Mouse (Mus musculus) heart, embryonic 12.5 days (tissue): ENCODE data around the gene Akap2. TPM values are rescaled to one million over a fixed set of nuclear protein-coding genes. Genes with fewer than 3 reads are reported as not detected.
A peak's percentile ranks its signal among the peaks of the same experiment; 100 is the strongest.

Experiments used
- ATAC-seq: fragments of 200-750 bp; cut with Nextera tagmentation; 2 replicates; pipeline ENCODE4 v1.8.0; 2017; ENCODE audit warnings: moderate TSS enrichment, moderate library complexity; ENCODE audit not compliant: insufficient number of reproducible peaks, low FRiP score
- H3K27ac ChIP-seq: fragments of 300-500 bp; sonication (generic); 2 replicates; pipeline ENCODE4 v1.5.1; 2016; ENCODE audit warnings: mild to moderate bottlenecking, moderate library complexity; ENCODE audit not compliant: poor library complexity, severe bottlenecking
- H3K27me3 ChIP-seq: fragments of 300-500 bp; sonication (generic); replicated peaks from 2 replicates; pipeline ENCODE4 v1.6.1; 2016; ENCODE audit warnings: mild to moderate bottlenecking, moderate library complexity
- H3K36me3 ChIP-seq: fragments of 300-500 bp; sonication (generic); 2 replicates; pipeline ENCODE4 v1.6.1; 2016; ENCODE audit warnings: mild to moderate bottlenecking, moderate library complexity
- H3K4me1 ChIP-seq: fragments of 300-500 bp; sonication (generic); replicated peaks from 2 replicates; pipeline ENCODE4 v1.6.1; 2016; ENCODE audit warnings: mild to moderate bottlenecking
- H3K4me2 ChIP-seq: fragments of 300-500 bp; sonication (generic); 2 replicates; pipeline ENCODE4 v1.6.1; 2016; ENCODE audit warnings: mild to moderate bottlenecking, moderate library complexity
- H3K4me3 ChIP-seq: fragments of 300-500 bp; sonication (generic); 2 replicates; pipeline ENCODE4 v1.5.1; 2016; ENCODE audit warnings: mild to moderate bottlenecking
- H3K9ac ChIP-seq: fragments of 300-500 bp; sonication (generic); 2 replicates; pipeline ENCODE4 v1.6.1; 2016; ENCODE audit warnings: mild to moderate bottlenecking, moderate library complexity
- H3K9me3 ChIP-seq: fragments of 300-500 bp; sonication (generic); replicated peaks from 2 replicates; pipeline ENCODE4 v1.6.1; 2016; ENCODE audit warnings: mild to moderate bottlenecking, moderate library complexity
- WGBS: fragments of 180-500 bp; shearing (Covaris S2); methylation state at CpG from one replicate; pipeline ENCODE4 v1.1.7; 2016; 5-methylcytosine and 5-hydroxymethylcytosine counted together
- polyA plus RNA-seq: library from polyadenylated mRNA; unstranded; fragments of >200 nt; fragmentation: Nextera tagmentation; extraction: Ambion mirVana; gene quantifications from 2 replicates; pipeline ENCODE4 v1.2.1, GENCODE M21; 2016

The Akap2 gene
- polyA plus RNA-seq, 1 experiment from 2014 or later = 50.3 TPM

- H3K27ac ChIP-seq = no peak overlapping the region
- H3K27me3 ChIP-seq = no peaks in the 10 kb centered on the region
- H3K9ac ChIP-seq = no peak overlapping the region
- no peak overlapping the region for H3K4me3 ChIP-seq
- peaks cover 33% of the 10 kb centered on the region for H3K4me1 ChIP-seq
- H3K9me3 ChIP-seq = no peaks in the 10 kb centered on the region; the same call in 1 of the 2 replicates
- no peak overlapping the region for H3K4me2 ChIP-seq
- WGBS = 89% methylated on average over 8 of the region's 8 CpGs
- H3K36me3 ChIP-seq = peaks cover 5% of the 10 kb centered on the region
- ATAC-seq = no peak
Observed at GRCm38 (mm10) chr4:57816146-57816545, 98.7 kb downstream of the Akap2 start.

GRCm38 (mm10) chr4:57820839-57821374 lies 103.5 kb downstream of the Akap2 start:
- no peak overlapping the region for H3K4me3 ChIP-seq
- H3K9me3 ChIP-seq = no peaks in the 10 kb centered on the region; the same call in 1 of the 2 replicates
- no peak overlapping the region for H3K9ac ChIP-seq
- ATAC-seq = no peak
- peaks cover 45% of the 10 kb centered on the region for H3K4me1 ChIP-seq
- no peaks in the 10 kb centered on the region for H3K27me3 ChIP-seq
- peaks cover 13% of the 10 kb centered on the region for H3K36me3 ChIP-seq
- no peak overlapping the region for H3K27ac ChIP-seq
- no peak overlapping the region for H3K4me2 ChIP-seq
- 83% methylated on average over 24 of the region's 24 CpGs for WGBS

DNA sequence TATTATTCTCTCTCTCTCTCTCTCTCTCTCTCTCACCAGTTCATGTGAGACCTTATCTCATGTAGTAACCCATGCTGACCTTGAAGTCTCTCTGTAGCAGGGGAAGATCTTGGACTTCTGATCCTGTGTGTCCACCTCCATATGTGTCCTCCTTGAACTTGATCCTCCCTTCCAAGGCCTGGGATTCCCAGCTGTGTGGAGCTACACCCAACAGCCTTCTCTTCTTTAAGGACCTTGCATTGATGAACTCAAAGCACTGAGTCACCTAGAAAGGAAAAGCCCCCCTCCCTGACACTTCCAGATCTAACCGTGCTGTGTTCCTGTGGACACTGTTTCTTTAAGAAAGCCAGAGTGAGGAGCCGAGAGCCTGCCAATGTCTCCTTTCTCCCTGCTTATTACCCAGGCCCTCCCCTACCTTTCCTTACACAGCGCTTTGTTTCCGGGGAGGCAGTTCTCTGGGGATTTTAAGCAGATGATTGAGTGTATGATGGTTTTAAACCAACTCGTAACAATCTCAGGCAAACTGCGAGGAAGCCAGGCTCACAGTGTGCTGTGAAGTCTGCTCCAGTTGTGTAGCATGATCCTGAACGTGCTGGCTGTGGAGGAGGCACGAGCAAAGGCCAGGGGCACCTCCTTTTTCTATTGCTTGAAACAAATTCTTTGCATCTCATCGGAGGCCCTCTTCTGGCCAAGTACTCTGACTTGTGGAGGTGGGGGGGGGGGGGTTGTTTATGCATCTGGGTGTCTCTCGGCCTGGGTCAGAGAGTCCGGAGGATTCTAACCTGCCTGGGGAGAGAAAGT lies 104.3 kb downstream of the Akap2 start:
- H3K4me3 ChIP-seq = no peak overlapping the region
- H3K27ac ChIP-seq = peak overlapping the region; percentile 59
- peak overlapping the region; percentile 20; the same call in 1 of the 2 replicates for H3K9ac ChIP-seq
- WGBS = 25% methylated on average over 11 of the region's 11 CpGs
- H3K9me3 ChIP-seq = no peaks in the 10 kb centered on the region; the same call in 1 of the 2 replicates
- H3K27me3 ChIP-seq = no peaks in the 10 kb centered on the region
- ATAC-seq = peak; percentile 35; the same call in 1 of the 2 replicates
- H3K4me2 ChIP-seq = peak overlapping the region; percentile 34; the same call in 1 of the 2 replicates
- H3K4me1 ChIP-seq = peaks cover 52% of the 10 kb centered on the region
- H3K36me3 ChIP-seq = peaks cover 14% of the 10 kb centered on the region

DNA sequence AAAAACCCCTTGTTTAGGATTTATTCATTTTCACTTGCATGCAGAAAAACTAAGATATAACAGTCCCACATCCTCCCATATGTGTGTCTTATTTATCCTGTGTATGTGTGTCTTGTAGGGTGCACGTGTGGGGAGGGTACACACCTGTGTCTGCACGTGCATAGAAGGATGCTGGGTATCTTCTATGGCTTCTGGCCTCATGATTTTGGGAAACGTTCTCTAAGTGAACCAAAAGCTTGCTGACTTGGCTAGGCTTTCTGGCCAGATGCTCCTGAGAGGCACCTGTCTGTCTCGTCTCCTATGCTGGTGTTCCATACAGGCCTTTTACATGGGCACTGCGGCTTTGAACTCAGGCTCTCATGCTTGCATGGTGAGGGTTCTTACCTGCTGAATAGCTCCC lies 105.2 kb downstream of the Akap2 start:
- Histone ChIP-seq H3K36me3 (peaks cover 9% of the 10 kb centered on the region), H3K27me3 (no peaks in the 10 kb centered on the region), H3K4me3 (no peak overlapping the region), H3K9me3 (no peaks in the 10 kb centered on the region; the same call in 1 of the 2 replicates), H3K27ac (no peak overlapping the region; the same call in 1 of the 2 replicates), H3K9ac (no peak overlapping the region), H3K4me1 (peaks cover 60% of the 10 kb centered on the region), H3K4me2 (no peak overlapping the region)
- ATAC-seq = no peak
- 77% methylated on average over 5 of the region's 5 CpGs for WGBS

- Histone ChIP-seq H3K27me3 (no peaks in the 10 kb centered on the region), H3K36me3 (peaks cover 8% of the 10 kb centered on the region), H3K27ac (peak overlapping the region; percentile 47), H3K4me1 (peaks cover 79% of the 10 kb centered on the region), H3K4me2 (no peak overlapping the region), H3K9me3 (no peaks in the 10 kb centered on the region), H3K4me3 (no peak overlapping the region), H3K9ac (no peak overlapping the region)
- WGBS = 40% methylated on average over 8 of the region's 8 CpGs
- ATAC-seq = no peak
Observed at GRCm38 (mm10) chr4:57824626-57825240, 107.3 kb downstream of the Akap2 start.

GRCm38 (mm10) chr4:57826272-57826671 lies 108.8 kb downstream of the Akap2 start:
- Histone ChIP-seq H3K9me3 (no peaks in the 10 kb centered on the region), H3K27me3 (no peaks in the 10 kb centered on the region), H3K36me3 (peaks cover 8% of the 10 kb centered on the region), H3K4me2 (no peak overlapping the region), H3K27ac (no peak overlapping the region), H3K4me3 (no peak overlapping the region), H3K9ac (no peak overlapping the region), H3K4me1 (peaks cover 82% of the 10 kb centered on the region)
- WGBS = 78% methylated on average over 7 of the region's 7 CpGs
- no peak for ATAC-seq

- Histone ChIP-seq H3K9ac (no peak overlapping the region), H3K4me3 (no peak overlapping the region), H3K27me3 (no peaks in the 10 kb centered on the region), H3K4me2 (no peak overlapping the region), H3K27ac (no peak overlapping the region), H3K36me3 (peaks cover 8% of the 10 kb centered on the region), H3K4me1 (peaks cover 84% of the 10 kb centered on the region), H3K9me3 (no peaks in the 10 kb centered on the region)
- no peak for ATAC-seq
- WGBS = 52% methylated on average over 9 of the region's 9 CpGs
Observed at GRCm38 (mm10) chr4:57829131-57829530, 111.7 kb downstream of the Akap2 start.

DNA sequence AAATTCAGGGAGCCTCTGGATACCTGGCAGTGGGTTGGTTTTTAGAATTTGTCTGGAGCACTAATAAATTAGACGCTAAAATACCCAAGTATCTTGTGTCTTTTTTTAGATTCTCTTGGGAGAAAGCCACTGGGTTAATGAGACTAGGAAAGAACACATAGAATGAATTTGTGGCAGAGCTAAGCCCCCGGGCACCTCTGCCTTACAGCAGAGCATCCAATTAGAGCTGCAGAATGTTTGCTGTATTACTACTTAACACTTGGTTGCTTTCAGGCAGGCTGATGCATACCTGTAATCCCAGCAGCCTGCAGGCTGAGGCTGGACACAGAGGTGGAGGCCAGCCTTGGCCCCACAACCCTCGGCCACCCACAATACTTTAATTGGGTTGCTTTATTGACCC lies 112.3 kb downstream of the Akap2 start:
- Histone ChIP-seq H3K9me3 (no peaks in the 10 kb centered on the region), H3K27me3 (no peaks in the 10 kb centered on the region), H3K36me3 (peaks cover 8% of the 10 kb centered on the region), H3K4me1 (peaks cover 84% of the 10 kb centered on the region), H3K9ac (no peak overlapping the region), H3K4me2 (no peak overlapping the region), H3K27ac (no peak overlapping the region), H3K4me3 (no peak overlapping the region)
- WGBS = 67% methylated on average over 3 of the region's 3 CpGs
- ATAC-seq = no peak

DNA sequence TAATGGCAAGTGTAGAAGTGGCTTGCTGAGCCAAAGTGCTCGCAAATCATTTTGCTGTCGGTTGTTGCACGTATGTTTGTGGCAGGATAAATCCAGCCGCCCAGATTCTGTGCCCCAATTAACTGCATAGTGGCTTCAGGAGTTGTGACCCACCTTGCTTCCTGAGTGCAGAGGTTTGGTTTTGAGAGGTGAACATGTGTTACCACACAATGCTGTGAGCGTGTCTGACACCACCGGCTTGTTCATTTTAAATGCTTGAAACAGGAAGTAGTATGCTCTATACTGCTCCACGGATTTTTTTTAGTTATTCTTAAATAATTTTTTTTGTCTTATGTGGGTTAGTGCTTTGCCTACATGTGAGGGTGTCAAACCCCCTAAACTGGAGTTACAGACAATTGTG lies 114.9 kb downstream of the Akap2 start:
- Histone ChIP-seq H3K9me3 (no peaks in the 10 kb centered on the region), H3K9ac (no peak overlapping the region), H3K27ac (peak overlapping the region; percentile 21; the same call in 1 of the 2 replicates), H3K4me1 (peaks cover 78% of the 10 kb centered on the region), H3K4me2 (no peak overlapping the region), H3K27me3 (no peaks in the 10 kb centered on the region), H3K36me3 (no peaks in the 10 kb centered on the region), H3K4me3 (no peak overlapping the region)
- no peak for ATAC-seq
- WGBS = 54% methylated on average over 7 of the region's 7 CpGs

- no peak overlapping the region for H3K9ac ChIP-seq
- H3K27me3 ChIP-seq = no peaks in the 10 kb centered on the region
- no peak overlapping the region for H3K4me3 ChIP-seq
- H3K4me1 ChIP-seq = peaks cover 76% of the 10 kb centered on the region
- no peaks in the 10 kb centered on the region for H3K9me3 ChIP-seq
- no peaks in the 10 kb centered on the region for H3K36me3 ChIP-seq
- no peak for ATAC-seq
- no peak overlapping the region for H3K4me2 ChIP-seq
- 61% methylated on average over 4 of the region's 4 CpGs for WGBS
- H3K27ac ChIP-seq = no peak overlapping the region
Observed at GRCm38 (mm10) chr4:57833060-57833459, 115.6 kb downstream of the Akap2 start.

- WGBS = 29% methylated on average over 4 of the region's 4 CpGs
- no peak overlapping the region for H3K4me2 ChIP-seq
- no peaks in the 10 kb centered on the region for H3K9me3 ChIP-seq
- peak; percentile 39; the same call in 1 of the 2 replicates for ATAC-seq
- peak overlapping the region; percentile 63 for H3K27ac ChIP-seq
- H3K36me3 ChIP-seq = no peaks in the 10 kb centered on the region
- H3K4me3 ChIP-seq = no peak overlapping the region
- peaks cover 74% of the 10 kb centered on the region for H3K4me1 ChIP-seq
- no peaks in the 10 kb centered on the region for H3K27me3 ChIP-seq
- H3K9ac ChIP-seq = no peak overlapping the region
Observed at GRCm38 (mm10) chr4:57834141-57834540, 116.7 kb downstream of the Akap2 start.
